Mouse (Mus musculus) CH12.LX (cell line): ENCODE data around the gene Med13.
"Not testable (repeated sequence)": the region's sequence is repeated elsewhere in the genome, so short reads cannot be mapped to it uniquely, and the experiment has no call there.

Source experiments
- CTCF ChIP-seq, 2 experiments: IDR thresholded peaks in 1 of 2; conservative IDR thresholded peaks in 1 of 2; 2 replicates each; pipeline ENCODE4 v1.5.1; 2011 to 2012; ENCODE audit warnings: low read depth in 2 of 2, low read length in 2 of 2, improper control_type of control experiment in 1 of 2, inconsistent platforms in 1 of 2, mild to moderate bottlenecking in 1 of 2, moderate library complexity in 1 of 2
- E2F4 ChIP-seq: IDR thresholded peaks from 2 replicates; pipeline ENCODE4 v1.6.1; 2011; ENCODE audit warnings: low read depth, low read length, improper control_type of control experiment; ENCODE audit not compliant: insufficient replicate concordance
- ELF1 ChIP-seq: IDR thresholded peaks from 2 replicates; pipeline ENCODE4 v1.6.1; 2014; ENCODE audit warnings: low read depth, mild to moderate bottlenecking, inconsistent platforms, low read length, improper control_type of control experiment
- EP300 ChIP-seq: IDR thresholded peaks from 2 replicates; pipeline ENCODE4 v1.6.1; 2011; ENCODE audit warnings: low read length, improper control_type of control experiment
- ETS1 ChIP-seq: conservative IDR thresholded peaks from 2 replicates; pipeline ENCODE4 v1.6.1; 2012; ENCODE audit warnings: low read depth, mild to moderate bottlenecking, inconsistent platforms, low read length, improper control_type of control experiment, moderate library complexity
- HCFC1 ChIP-seq: IDR thresholded peaks from 2 replicates; pipeline ENCODE4 v1.6.1; 2012; ENCODE audit warnings: low read depth, mild to moderate bottlenecking, inconsistent platforms, low read length, improper control_type of control experiment
- KAT2A ChIP-seq: IDR thresholded peaks from 2 replicates; pipeline ENCODE4 v1.6.1; 2012; ENCODE audit warnings: low read length, improper control_type of control experiment, inconsistent platforms; ENCODE audit not compliant: insufficient replicate concordance
- MAFK ChIP-seq: IDR thresholded peaks from 2 replicates; pipeline ENCODE4 v1.6.1; 2011; ENCODE audit warnings: low read length, improper control_type of control experiment; ENCODE audit not compliant: insufficient replicate concordance
- NRF1 ChIP-seq: IDR thresholded peaks from 2 replicates; pipeline ENCODE4 v1.6.1; 2014; ENCODE audit warnings: low read depth, mild to moderate bottlenecking, inconsistent platforms, low read length, improper control_type of control experiment, moderate library complexity
- POLR2A ChIP-seq: IDR thresholded peaks from 2 replicates; pipeline ENCODE4 v1.6.1; 2011; ENCODE audit warnings: low read depth, mild to moderate bottlenecking, improper control_type of control experiment, low read length
- SIN3A ChIP-seq: IDR thresholded peaks from 2 replicates; pipeline ENCODE4 v1.6.1; 2012; ENCODE audit warnings: low read length, improper control_type of control experiment, inconsistent platforms
- SMC3 ChIP-seq: IDR thresholded peaks from 2 replicates; pipeline ENCODE4 v1.6.1; 2011; ENCODE audit warnings: low read depth, low read length, improper control_type of control experiment
- ZKSCAN1 ChIP-seq: IDR thresholded peaks from 2 replicates; pipeline ENCODE4 v1.6.1; 2012; ENCODE audit warnings: low read depth, inconsistent platforms, low read length, improper control_type of control experiment, borderline replicate concordance
- ZNF384 ChIP-seq: IDR thresholded peaks from 2 replicates; pipeline ENCODE4 v1.6.1; 2012; ENCODE audit warnings: low read depth, low read length, improper control_type of control experiment, inconsistent platforms

DNA sequence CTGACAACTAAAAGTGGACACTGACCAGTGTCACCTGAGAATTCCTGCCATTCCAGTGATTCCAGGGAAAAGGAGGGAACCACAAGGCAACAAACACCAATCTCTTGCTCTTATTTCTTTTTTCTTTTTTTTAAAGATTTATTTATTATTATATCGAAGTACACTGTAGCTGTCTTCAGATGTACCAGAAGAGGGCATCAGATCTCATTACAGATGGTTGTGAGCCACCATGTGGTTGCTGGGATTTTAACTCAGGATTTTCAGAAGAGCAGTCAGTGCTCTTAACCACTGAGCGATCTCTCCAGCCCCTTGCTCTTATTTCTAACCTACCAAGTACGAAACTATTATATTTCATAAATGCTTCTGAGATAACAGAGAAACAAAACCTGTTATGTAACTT is 42.4 kb downstream of the Med13 start:
- 0 out of 2 replicates have a peak, but pooled peaks have one; percentile 16 for TF ChIP-seq ZNF384
- TF ChIP-seq EP300, HCFC1, KAT2A, ELF1, NRF1, POLR2A, E2F4, SIN3A, ETS1, MAFK, ZKSCAN1: not testable (repeated sequence)
- TF ChIP-seq CTCF (conservative IDR thresholded peaks at IDR 0.05 in 1 of 2, IDR thresholded peaks at IDR 0.05 in 1 of 2; ENCODE audit: low read depth in 2 of 2, low read length in 2 of 2) = peak in 1 of 2 experiments; percentile 69; a peak in 2 of 4 replicates
- peak; percentile 52 for TF ChIP-seq SMC3
